Mouse (Mus musculus) erythroblast, embryonic 14.5 days (primary cell): ENCODE data around the gene Foxe1. TPM values are rescaled to one million over a fixed set of nuclear protein-coding genes. Genes with fewer than 3 reads are reported as not detected.

Experiments used
- H3K27me3 ChIP-seq: 2 replicates; pipeline ENCODE4 v1.6.1; 2012; ENCODE audit warnings: inconsistent platforms; ENCODE audit not compliant: control insufficient read depth
- H3K36me3 ChIP-seq: 2 replicates; pipeline ENCODE4 v1.6.1; 2012; ENCODE audit warnings: mild to moderate bottlenecking, inconsistent platforms; ENCODE audit not compliant: control insufficient read depth
- H3K4me1 ChIP-seq: 2 replicates; pipeline ENCODE4 v1.6.1; 2012; ENCODE audit warnings: inconsistent platforms; ENCODE audit not compliant: control insufficient read depth
- H3K4me3 ChIP-seq: replicated peaks from 2 replicates; pipeline ENCODE3; 2012; ENCODE audit warnings: moderate library complexity, mild to moderate bottlenecking, inconsistent platforms
- H3K9me3 ChIP-seq: 2 replicates; pipeline ENCODE4 v1.6.1; 2012; ENCODE audit warnings: low read length, inconsistent platforms, mixed read lengths; ENCODE audit not compliant: control insufficient read depth
- GATA1 ChIP-seq: IDR thresholded peaks from 2 replicates; pipeline ENCODE4 v1.6.1; 2012; ENCODE audit warnings: low read length, inconsistent platforms, mixed read lengths
- TAL1 ChIP-seq: IDR thresholded peaks from 3 replicates; pipeline ENCODE4 v1.6.1; 2012; ENCODE audit warnings: low read length, inconsistent platforms, mixed read lengths
- polyA plus RNA-seq: library from polyadenylated mRNA; stranded (reverse); fragments of >175 nt; gene quantifications from 2 replicates; pipeline ENCODE4 v1.2.3, GENCODE M21; 2012

The Foxe1 gene
- polyA plus RNA-seq, 1 experiment = not detected

- Histone ChIP-seq H3K27me3 (peaks cover 21% of the 10 kb centered on the region), H3K4me1 (no peaks in the 10 kb centered on the region), H3K4me3 (no peak overlapping the region), H3K36me3 (no peaks in the 10 kb centered on the region), H3K9me3 (no peaks in the 10 kb centered on the region)
- TF ChIP-seq TAL1 (no peak), GATA1 (no peak)
Observed at GRCm38 (mm10) chr4:46328906-46329305, 14.5 kb upstream of the Foxe1 start.

GRCm38 (mm10) chr4:46335846-46336245, 7.6 kb upstream of the Foxe1 start:
- peaks cover 52% of the 10 kb centered on the region for H3K27me3 ChIP-seq
- no peaks in the 10 kb centered on the region for H3K9me3 ChIP-seq
- no peaks in the 10 kb centered on the region for H3K36me3 ChIP-seq
- no peak for TF ChIP-seq GATA1
- TF ChIP-seq TAL1 = no peak
- H3K4me3 ChIP-seq = no peak overlapping the region
- H3K4me1 ChIP-seq = no peaks in the 10 kb centered on the region

GRCm38 (mm10) chr4:46337990-46338389, 5.4 kb upstream of the Foxe1 start:
- TF ChIP-seq GATA1 (no peak), TAL1 (no peak)
- Histone ChIP-seq H3K4me3 (no peak overlapping the region), H3K4me1 (no peaks in the 10 kb centered on the region), H3K36me3 (no peaks in the 10 kb centered on the region), H3K27me3 (peaks cover 70% of the 10 kb centered on the region), H3K9me3 (no peaks in the 10 kb centered on the region)

DNA sequence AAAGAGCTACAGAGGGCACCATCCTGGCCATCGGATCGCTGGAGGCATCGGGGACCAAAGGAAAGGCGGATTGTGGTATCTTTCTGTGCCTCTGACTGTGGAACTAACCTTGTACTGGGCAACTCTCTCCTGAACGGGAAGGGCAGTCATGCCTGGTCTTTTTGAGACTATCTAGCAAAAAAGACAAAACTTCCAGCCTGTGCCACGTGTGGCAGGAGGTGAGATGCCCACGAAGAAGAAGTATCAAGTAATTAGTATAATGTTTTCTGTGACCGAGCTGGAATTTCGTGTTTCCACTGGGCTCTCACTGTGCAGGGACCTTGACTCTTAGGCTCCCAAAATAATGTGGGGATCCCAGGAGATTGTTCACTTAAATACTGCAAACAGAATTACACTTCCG, 4.4 kb upstream of the Foxe1 start:
- no peak overlapping the region for H3K4me3 ChIP-seq
- TF ChIP-seq TAL1 = no peak
- no peak for TF ChIP-seq GATA1
- H3K9me3 ChIP-seq = peaks cover 3% of the 10 kb centered on the region; the same call in 1 of the 2 replicates
- H3K36me3 ChIP-seq = no peaks in the 10 kb centered on the region
- no peaks in the 10 kb centered on the region for H3K4me1 ChIP-seq
- H3K27me3 ChIP-seq = peaks cover 76% of the 10 kb centered on the region

- TF ChIP-seq TAL1 = no peak
- no peak for TF ChIP-seq GATA1
- Histone ChIP-seq H3K4me3 (no peak overlapping the region), H3K9me3 (peaks cover 3% of the 10 kb centered on the region; the same call in 1 of the 2 replicates), H3K36me3 (no peaks in the 10 kb centered on the region), H3K27me3 (peaks cover 81% of the 10 kb centered on the region), H3K4me1 (peaks cover 3% of the 10 kb centered on the region)
Observed at GRCm38 (mm10) chr4:46339584-46339983, 3.8 kb upstream of the Foxe1 start.

DNA sequence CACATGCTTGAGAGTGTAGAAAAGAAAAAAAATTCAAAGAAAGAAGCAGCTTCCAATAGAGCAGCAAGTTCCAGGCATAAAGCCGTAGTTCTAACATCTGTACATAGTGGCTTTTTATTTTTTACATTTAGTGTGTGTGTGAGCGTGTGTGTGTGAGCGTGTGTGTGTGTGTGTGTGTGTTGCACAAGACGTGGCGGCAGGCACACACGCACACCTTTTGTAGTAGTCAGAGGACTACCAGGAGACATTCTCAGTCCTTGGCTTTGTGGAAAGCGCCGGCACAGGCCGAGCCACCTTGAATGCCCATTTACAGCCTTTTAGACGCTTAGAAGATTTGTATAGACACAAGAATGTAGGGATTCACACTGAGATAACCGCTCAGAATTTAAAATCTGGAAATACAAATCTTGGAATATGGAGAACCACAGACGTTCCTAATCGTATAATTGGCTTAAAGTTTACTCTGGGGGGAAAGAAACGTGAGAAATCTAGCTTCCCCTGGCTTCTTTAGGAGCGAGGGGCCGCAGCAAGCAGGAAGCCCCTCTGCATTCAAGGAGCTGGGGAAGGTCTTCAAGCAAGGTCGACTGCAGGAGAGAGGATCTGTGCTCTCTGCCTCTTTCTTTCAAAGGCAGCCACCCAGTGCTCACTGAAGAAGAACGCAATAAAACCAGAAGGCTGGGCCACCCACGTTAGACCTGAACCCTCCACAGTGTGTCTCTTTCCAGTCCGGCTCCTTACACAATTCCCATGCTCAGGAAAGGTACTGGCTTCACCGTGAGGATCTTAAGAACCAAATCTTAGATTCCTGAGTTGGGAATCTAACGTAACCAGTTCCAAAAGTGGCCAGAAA, 1.4 kb upstream of the Foxe1 start:
- TF ChIP-seq TAL1 (no peak), GATA1 (no peak)
- H3K27me3 ChIP-seq = peaks cover 99% of the 10 kb centered on the region
- peaks cover 3% of the 10 kb centered on the region for H3K4me1 ChIP-seq

GRCm38 (mm10) chr4:46342711-46343286, 610 bp upstream of the Foxe1 start:
- Histone ChIP-seq H3K9me3 (peaks cover 14% of the 10 kb centered on the region), H3K36me3 (no peaks in the 10 kb centered on the region), H3K4me1 (peaks cover 3% of the 10 kb centered on the region), H3K27me3 (peaks cover 100% of the 10 kb centered on the region), H3K4me3 (no peak overlapping the region)
- TF ChIP-seq TAL1 (no peak), GATA1 (no peak)

More for the DNA sequence above, 1.4 kb upstream of the Foxe1 start:
- no peak overlapping the region for H3K4me3 ChIP-seq
- peaks cover 11% of the 10 kb centered on the region for H3K9me3 ChIP-seq
- no peaks in the 10 kb centered on the region for H3K36me3 ChIP-seq

GRCm38 (mm10) chr4:46344288-46344687, 879 bp downstream of the Foxe1 start:
- no peaks in the 10 kb centered on the region for H3K36me3 ChIP-seq
- H3K27me3 ChIP-seq = peaks cover 100% of the 10 kb centered on the region
- peaks cover 14% of the 10 kb centered on the region for H3K9me3 ChIP-seq
- TF ChIP-seq TAL1 = no peak
- no peak for TF ChIP-seq GATA1
- no peak overlapping the region for H3K4me3 ChIP-seq
- peaks cover 3% of the 10 kb centered on the region for H3K4me1 ChIP-seq

DNA sequence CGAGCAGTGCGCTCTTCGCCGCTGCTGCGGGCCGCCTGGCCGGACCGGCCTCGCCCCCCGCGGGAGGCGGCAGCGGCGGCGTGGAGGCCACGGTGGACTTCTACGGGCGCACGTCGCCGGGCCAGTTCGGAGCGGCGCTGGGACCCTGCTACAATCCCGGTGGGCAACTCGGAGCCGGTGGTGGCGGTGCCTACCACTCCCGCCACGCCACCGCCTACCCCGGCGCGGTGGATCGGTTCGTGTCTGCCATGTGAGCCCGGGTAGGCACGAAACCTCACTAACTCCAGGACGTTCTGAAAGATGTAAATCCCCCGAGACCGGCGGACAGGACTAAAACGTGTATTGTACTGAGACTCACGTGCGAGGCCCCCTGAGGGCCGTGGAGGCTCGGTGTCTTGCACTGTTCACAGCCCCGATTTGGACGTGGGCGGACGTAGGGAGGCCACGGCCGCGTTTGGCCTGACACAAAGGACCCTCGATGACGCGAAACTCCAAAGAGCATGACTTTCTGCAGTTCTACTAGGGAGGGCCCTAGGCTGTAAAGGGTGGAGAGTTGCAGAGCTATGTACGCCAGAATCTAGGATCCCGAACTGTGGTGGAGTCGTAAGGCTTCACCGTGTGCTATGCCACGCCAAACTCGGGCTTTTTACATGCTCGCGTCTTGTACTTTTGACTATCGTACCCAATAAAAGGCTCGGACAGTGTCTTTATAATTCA, 1.8 kb downstream of the Foxe1 start:
- peaks cover 3% of the 10 kb centered on the region for H3K4me1 ChIP-seq
- TF ChIP-seq GATA1 (no peak), TAL1 (no peak)
- H3K27me3 ChIP-seq = peaks cover 100% of the 10 kb centered on the region
- no peaks in the 10 kb centered on the region for H3K36me3 ChIP-seq
- H3K4me3 ChIP-seq = no peak overlapping the region
- H3K9me3 ChIP-seq = peaks cover 14% of the 10 kb centered on the region
